Mouse (Mus musculus): ENCODE results near the gene Zpr1. TPM values are rescaled to one million over a fixed set of nuclear protein-coding genes. Genes with fewer than 3 reads are reported as not detected.
"Not testable (repeated sequence)": the region's sequence is repeated elsewhere in the genome, so short reads cannot be mapped to it uniquely, and the experiment has no call there.

The Zpr1 gene
- polyA plus RNA-seq, 1 experiment from 2014 or later = 77.7 TPM

- H3K27ac ChIP-seq (ENCODE audit: low read length) = no peak overlapping the region
- H3K36me3 ChIP-seq (ENCODE audit: control insufficient read depth, insufficient read depth) = no peaks in the 10 kb centered on the region
- H3K9me3 ChIP-seq (ENCODE audit: control insufficient read depth, low read length) = no peaks in the 10 kb centered on the region
- H3K4me2 ChIP-seq (ENCODE audit: low read length) = no peak overlapping the region
- no peaks in the 10 kb centered on the region for H3K27me3 ChIP-seq (replicated peaks; ENCODE audit: control insufficient read depth, insufficient read depth, low read length)
- ATAC-seq = no peak
- no peak overlapping the region for H3K4me3 ChIP-seq (replicated peaks; ENCODE audit: low read length)
- no peak overlapping the region for H3K9ac ChIP-seq (replicated peaks; ENCODE audit: low read depth, low read length)
- peaks cover 23% of the 10 kb centered on the region for H3K4me1 ChIP-seq (replicated peaks; ENCODE audit: control insufficient read depth, insufficient read depth, low read length)
- WGBS = 92% methylated on average over 3 of the region's 3 CpGs
These were observed 45.1 kb downstream of the Zpr1 start for GRCm38 (mm10) chr9:46317957-46318356.

- H3K4me3 ChIP-seq (replicated peaks; ENCODE audit: low read length); H3K27ac ChIP-seq (ENCODE audit: low read length); H3K27me3 ChIP-seq (replicated peaks; ENCODE audit: control insufficient read depth, insufficient read depth, low read length); H3K9ac ChIP-seq (replicated peaks; ENCODE audit: low read depth, low read length); ATAC-seq; H3K4me2 ChIP-seq (ENCODE audit: low read length); H3K36me3 ChIP-seq (ENCODE audit: control insufficient read depth, insufficient read depth); H3K9me3 ChIP-seq (ENCODE audit: control insufficient read depth, low read length): not testable (repeated sequence)
- peaks cover 23% of the 10 kb centered on the region for H3K4me1 ChIP-seq (replicated peaks; ENCODE audit: control insufficient read depth, insufficient read depth, low read length)
- 86% methylated on average over 6 of the region's 6 CpGs for WGBS
These were observed 47.0 kb downstream of the Zpr1 start, which contains the start of gene 4931429L15Rik for GRCm38 (mm10) chr9:46319886-46320285. TSS of gene 4931429L15Rik (minus strand) at chr9:46319986.

GRCm38 (mm10) chr9:46320461-46320860 is 47.6 kb downstream of the Zpr1 start:
- Histone ChIP-seq H3K27me3 (replicated peaks; ENCODE audit: control insufficient read depth, insufficient read depth, low read length) (no peaks in the 10 kb centered on the region), H3K9me3 (ENCODE audit: control insufficient read depth, low read length) (no peaks in the 10 kb centered on the region), H3K4me1 (replicated peaks; ENCODE audit: control insufficient read depth, insufficient read depth, low read length) (peaks cover 25% of the 10 kb centered on the region), H3K27ac (ENCODE audit: low read length) (no peak overlapping the region), H3K4me3 (replicated peaks; ENCODE audit: low read length) (no peak overlapping the region), H3K9ac (replicated peaks; ENCODE audit: low read depth, low read length) (no peak overlapping the region), H3K36me3 (ENCODE audit: control insufficient read depth, insufficient read depth) (no peaks in the 10 kb centered on the region), H3K4me2 (ENCODE audit: low read length) (no peak overlapping the region)
- 90% methylated on average over 2 of the region's 2 CpGs for WGBS
- no peak for ATAC-seq

GRCm38 (mm10) chr9:46326694-46327405 is 54.0 kb downstream of the Zpr1 start:
- no peak overlapping the region for H3K4me3 ChIP-seq (replicated peaks; ENCODE audit: low read length)
- ATAC-seq = no peak
- no peaks in the 10 kb centered on the region for H3K27me3 ChIP-seq (replicated peaks; ENCODE audit: control insufficient read depth, insufficient read depth, low read length)
- no peaks in the 10 kb centered on the region for H3K36me3 ChIP-seq (ENCODE audit: control insufficient read depth, insufficient read depth)
- WGBS = 88% methylated on average over 11 of the region's 11 CpGs
- H3K4me1 ChIP-seq (replicated peaks; ENCODE audit: control insufficient read depth, insufficient read depth, low read length) = peaks cover 26% of the 10 kb centered on the region
- H3K4me2 ChIP-seq (ENCODE audit: low read length) = no peak overlapping the region
- no peak overlapping the region for H3K9ac ChIP-seq (replicated peaks; ENCODE audit: low read depth, low read length)
- H3K9me3 ChIP-seq (ENCODE audit: control insufficient read depth, low read length) = no peaks in the 10 kb centered on the region
- H3K27ac ChIP-seq (ENCODE audit: low read length) = no peak overlapping the region

GRCm38 (mm10) chr9:46327706-46328571 is 55.1 kb downstream of the Zpr1 start:
- H3K9ac ChIP-seq (replicated peaks; ENCODE audit: low read depth, low read length) = peak overlapping the region; percentile 64
- peaks cover 20% of the 10 kb centered on the region for H3K4me1 ChIP-seq (replicated peaks; ENCODE audit: control insufficient read depth, insufficient read depth, low read length)
- H3K4me3 ChIP-seq (replicated peaks; ENCODE audit: low read length) = no peak overlapping the region
- H3K36me3 ChIP-seq (ENCODE audit: control insufficient read depth, insufficient read depth) = no peaks in the 10 kb centered on the region
- no peaks in the 10 kb centered on the region for H3K27me3 ChIP-seq (replicated peaks; ENCODE audit: control insufficient read depth, insufficient read depth, low read length)
- peak; percentile 36 for ATAC-seq
- peak overlapping the region; percentile 51; the same call in 1 of the 2 replicates for H3K4me2 ChIP-seq (ENCODE audit: low read length)
- peak overlapping the region; percentile 68 for H3K27ac ChIP-seq (ENCODE audit: low read length)
- no peaks in the 10 kb centered on the region for H3K9me3 ChIP-seq (ENCODE audit: control insufficient read depth, low read length)
- 36% methylated on average over 25 of the region's 25 CpGs for WGBS

- Histone ChIP-seq H3K4me2 (ENCODE audit: low read length) (peak overlapping the region; percentile 51), H3K27me3 (replicated peaks; ENCODE audit: control insufficient read depth, insufficient read depth, low read length) (no peaks in the 10 kb centered on the region), H3K27ac (ENCODE audit: low read length) (peak overlapping the region; percentile 68), H3K9me3 (ENCODE audit: control insufficient read depth, low read length) (no peaks in the 10 kb centered on the region), H3K4me3 (replicated peaks; ENCODE audit: low read length) (peak overlapping the region; percentile 22), H3K36me3 (ENCODE audit: control insufficient read depth, insufficient read depth) (no peaks in the 10 kb centered on the region), H3K9ac (replicated peaks; ENCODE audit: low read depth, low read length) (peak overlapping the region; percentile 64), H3K4me1 (replicated peaks; ENCODE audit: control insufficient read depth, insufficient read depth, low read length) (peaks cover 20% of the 10 kb centered on the region)
- WGBS = 3% methylated on average over 30 of the region's 30 CpGs
- ATAC-seq = peak; percentile 88
These were observed 55.8 kb downstream of the Zpr1 start for GRCm38 (mm10) chr9:46328572-46329249.

- Histone ChIP-seq H3K27me3 (replicated peaks; ENCODE audit: control insufficient read depth, insufficient read depth, low read length) (no peaks in the 10 kb centered on the region), H3K4me3 (replicated peaks; ENCODE audit: low read length) (peak overlapping the region; percentile 22), H3K9ac (replicated peaks; ENCODE audit: low read depth, low read length) (peak overlapping the region; percentile 64), H3K4me1 (replicated peaks; ENCODE audit: control insufficient read depth, insufficient read depth, low read length) (peaks cover 20% of the 10 kb centered on the region), H3K4me2 (ENCODE audit: low read length) (peak overlapping the region; percentile 51), H3K27ac (ENCODE audit: low read length) (peak overlapping the region; percentile 68), H3K9me3 (ENCODE audit: control insufficient read depth, low read length) (no peaks in the 10 kb centered on the region), H3K36me3 (ENCODE audit: control insufficient read depth, insufficient read depth) (no peaks in the 10 kb centered on the region)
- 6% methylated on average over 19 of the region's 19 CpGs for WGBS
- peak; percentile 21; the same call in 1 of the 2 replicates for ATAC-seq
These were observed 56.4 kb downstream of the Zpr1 start for GRCm38 (mm10) chr9:46329250-46329648.

GRCm38 (mm10) chr9:46329801-46330585 is 57.1 kb downstream of the Zpr1 start:
- Histone ChIP-seq H3K27me3 (replicated peaks; ENCODE audit: control insufficient read depth, insufficient read depth, low read length) (no peaks in the 10 kb centered on the region), H3K4me3 (replicated peaks; ENCODE audit: low read length) (no peak overlapping the region), H3K9me3 (ENCODE audit: control insufficient read depth, low read length) (no peaks in the 10 kb centered on the region), H3K4me2 (ENCODE audit: low read length) (no peak overlapping the region), H3K4me1 (replicated peaks; ENCODE audit: control insufficient read depth, insufficient read depth, low read length) (peaks cover 20% of the 10 kb centered on the region), H3K9ac (replicated peaks; ENCODE audit: low read depth, low read length) (no peak overlapping the region), H3K36me3 (ENCODE audit: control insufficient read depth, insufficient read depth) (no peaks in the 10 kb centered on the region), H3K27ac (ENCODE audit: low read length) (no peak overlapping the region)
- 19% methylated on average over 24 of the region's 24 CpGs for WGBS
- ATAC-seq = no peak

Measured in forebrain, embryonic 16.5 days (tissue).